Mouse (Mus musculus): ENCODE results near the gene Prdx6.

DNA sequence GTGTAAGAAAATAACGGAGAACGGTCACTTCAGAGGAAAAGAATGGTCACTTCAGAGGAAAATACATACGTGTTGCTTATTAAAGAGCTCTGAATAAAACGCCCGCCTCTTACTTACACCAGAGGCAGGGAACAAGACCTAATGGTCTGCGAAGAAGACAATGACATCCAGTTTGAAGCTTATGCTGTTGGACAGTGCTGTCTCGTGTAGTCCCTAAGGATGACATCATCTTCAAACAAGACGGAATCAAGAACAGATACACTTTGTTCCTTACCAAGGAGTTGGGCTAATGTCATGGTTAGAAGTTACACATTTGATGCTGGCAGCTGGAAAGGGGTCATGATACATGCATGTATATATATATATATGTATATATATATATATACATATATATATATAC, 12.6 kb upstream of the Prdx6 start:
- TF ChIP-seq CTCF (IDR thresholded peaks at IDR 0.05; ENCODE audit: low read depth) = no peak
- TF ChIP-seq EP300 (IDR thresholded peaks at IDR 0.05; ENCODE audit: low read depth) = no peak

All from heart, postnatal 0 days (tissue).